Mouse (Mus musculus) kidney, postnatal 25 days (tissue): ENCODE results near the gene Myt1l.

ENCODE experiments used
- DNase-seq, 2 experiments: peaks; one replicate each; pipeline ENCODE4 v3.0.0; 2021; ENCODE audit warnings: mixed read lengths in 2 of 2

Myt1l gene

GRCm38 (mm10) chr12:29971795-29972464, 443.7 kb downstream of the Myt1l start:
- DNase-seq = no peak

GRCm38 (mm10) chr12:29972533-29972932, 444.3 kb downstream of the Myt1l start:
- DNase-seq = no peak
